Mouse (Mus musculus) embryonic fibroblast, embryonic 13.5 days (primary cell): ENCODE measurements around the gene Ccdc163. TPM values are rescaled to one million over a fixed set of nuclear protein-coding genes. Genes with fewer than 3 reads are reported as not detected.
A peak's percentile ranks its signal among the peaks of the same experiment; 100 is the strongest.

Experiments
- H3K27ac ChIP-seq: 2 replicates; pipeline ENCODE4 v1.5.1; 2012; ENCODE audit warnings: low read length, control low read depth, inconsistent platforms; ENCODE audit not compliant: insufficient read depth
- H3K4me1 ChIP-seq: 2 replicates; pipeline ENCODE4 v1.6.1; 2011; ENCODE audit warnings: low read length; ENCODE audit not compliant: control insufficient read depth, insufficient read depth
- H3K4me3 ChIP-seq: 2 replicates; pipeline ENCODE4 v1.5.1; 2011; ENCODE audit warnings: mild to moderate bottlenecking, control low read depth, low read length; ENCODE audit not compliant: insufficient read depth
- CTCF ChIP-seq: IDR thresholded peaks from 2 replicates; pipeline ENCODE4 v1.5.1; 2011; ENCODE audit warnings: mild to moderate bottlenecking, control low read depth, low read length, moderate library complexity, borderline replicate concordance; ENCODE audit not compliant: insufficient read depth
- POLR2A ChIP-seq: IDR thresholded peaks from 2 replicates; pipeline ENCODE4 v1.6.1; 2011; ENCODE audit warnings: low read depth, mild to moderate bottlenecking, control low read depth, low read length, moderate library complexity
- polyA plus RNA-seq: library from polyadenylated mRNA; stranded (reverse); fragments of >200 nt; gene quantifications from 2 replicates; pipeline ENCODE4 v1.2.4, GENCODE M21; 2011; ENCODE audit warnings: low read depth; ENCODE audit not compliant: missing spikeins, insufficient read length

Gene Ccdc163
- polyA plus RNA-seq, 1 experiment = 33.8 TPM

- no peak overlapping the region for H3K27ac ChIP-seq
- H3K4me1 ChIP-seq = no peaks in the 10 kb centered on the region; the same call in 1 of the 2 replicates
- H3K4me3 ChIP-seq = no peak overlapping the region
- TF ChIP-seq POLR2A (no peak), CTCF (no peak)
Observed at GRCm38 (mm10) chr4:116764001-116764400, 55.7 kb downstream of the Ccdc163 start.

GRCm38 (mm10) chr4:116768510-116768909 lies 60.2 kb downstream of the Ccdc163 start:
- peaks cover 4% of the 10 kb centered on the region for H3K4me1 ChIP-seq
- H3K27ac ChIP-seq = no peak overlapping the region
- TF ChIP-seq CTCF = no peak
- TF ChIP-seq POLR2A = no peak
- no peak overlapping the region for H3K4me3 ChIP-seq

GRCm38 (mm10) chr4:116769060-116769459 lies 60.8 kb downstream of the Ccdc163 start:
- TF ChIP-seq POLR2A (no peak), CTCF (no peak)
- H3K4me3 ChIP-seq = no peak overlapping the region
- peaks cover 4% of the 10 kb centered on the region for H3K4me1 ChIP-seq
- no peak overlapping the region for H3K27ac ChIP-seq

GRCm38 (mm10) chr4:116776391-116776790 lies 68.1 kb downstream of the Ccdc163 start:
- Histone ChIP-seq H3K4me1 (no peaks in the 10 kb centered on the region), H3K27ac (no peak overlapping the region), H3K4me3 (no peak overlapping the region)
- no peak for TF ChIP-seq CTCF
- TF ChIP-seq POLR2A = no peak

- TF ChIP-seq CTCF (no peak), POLR2A (no peak)
- H3K27ac ChIP-seq = no peak overlapping the region
Observed at GRCm38 (mm10) chr4:116777079-116777478, 68.8 kb downstream of the Ccdc163 start.

GRCm38 (mm10) chr4:116780541-116780940 lies 72.2 kb downstream of the Ccdc163 start:
- TF ChIP-seq POLR2A (no peak), CTCF (no peak)
- Histone ChIP-seq H3K4me3 (no peak overlapping the region), H3K27ac (no peak overlapping the region), H3K4me1 (no peaks in the 10 kb centered on the region)

More at GRCm38 (mm10) chr4:116777079-116777478, 68.8 kb downstream of the Ccdc163 start:
- Histone ChIP-seq H3K4me3 (no peak overlapping the region), H3K4me1 (no peaks in the 10 kb centered on the region)

GRCm38 (mm10) chr4:116781366-116781765 lies 73.1 kb downstream of the Ccdc163 start:
- Histone ChIP-seq H3K4me1 (no peaks in the 10 kb centered on the region), H3K4me3 (no peak overlapping the region), H3K27ac (no peak overlapping the region)
- TF ChIP-seq CTCF = no peak

GRCm38 (mm10) chr4:116782171-116782570 lies 73.9 kb downstream of the Ccdc163 start:
- Histone ChIP-seq H3K4me3 (no peak overlapping the region), H3K27ac (no peak overlapping the region), H3K4me1 (no peaks in the 10 kb centered on the region)
- TF ChIP-seq POLR2A (no peak), CTCF (no peak)

- H3K4me1 ChIP-seq = no peaks in the 10 kb centered on the region
- TF ChIP-seq CTCF (no peak), POLR2A (no peak)
- H3K4me3 ChIP-seq = no peak overlapping the region
- H3K27ac ChIP-seq = no peak overlapping the region
Observed at GRCm38 (mm10) chr4:116786587-116786986, 78.3 kb downstream of the Ccdc163 start.

GRCm38 (mm10) chr4:116787985-116788760 lies 79.9 kb downstream of the Ccdc163 start:
- TF ChIP-seq CTCF (no peak), POLR2A (no peak)
- Histone ChIP-seq H3K4me3 (no peak overlapping the region), H3K27ac (peak overlapping the region; percentile 34; the same call in 1 of the 2 replicates), H3K4me1 (no peaks in the 10 kb centered on the region)

- no peak overlapping the region for H3K4me3 ChIP-seq
- no peaks in the 10 kb centered on the region for H3K4me1 ChIP-seq
- TF ChIP-seq POLR2A = no peak
- TF ChIP-seq CTCF = peak; percentile 27; the same call in 1 of the 2 replicates
- peak overlapping the region; percentile 34 for H3K27ac ChIP-seq
Observed at GRCm38 (mm10) chr4:116788956-116789355, 80.6 kb downstream of the Ccdc163 start.
